Mouse (Mus musculus) kidney, adult 11 months (tissue): ENCODE data around the gene Zzef1.

Source experiments
- DNase-seq: peaks from one replicate; pipeline ENCODE4 v3.0.0; 2022

Zzef1 gene

DNA sequence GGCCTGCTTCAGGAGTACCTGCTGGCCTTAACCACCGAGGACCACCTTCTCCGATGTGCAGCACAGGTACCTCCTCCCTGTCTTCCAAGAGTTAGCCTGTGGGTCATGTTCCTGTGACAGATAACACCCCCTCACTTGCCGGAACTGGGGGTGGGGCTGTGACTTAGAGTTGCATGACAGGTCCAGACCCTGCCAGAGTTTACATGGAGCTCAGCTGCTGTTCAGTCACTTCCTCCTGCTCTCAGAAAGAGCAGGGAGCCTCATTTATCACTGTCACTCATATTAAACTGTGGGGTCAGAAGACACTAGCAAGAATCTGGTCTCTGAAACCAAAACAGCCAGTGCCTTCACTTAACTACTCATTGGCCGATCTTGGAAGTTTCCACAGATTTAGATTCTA lies 127.1 kb downstream of the Zzef1 start:
- no peak for DNase-seq

DNA sequence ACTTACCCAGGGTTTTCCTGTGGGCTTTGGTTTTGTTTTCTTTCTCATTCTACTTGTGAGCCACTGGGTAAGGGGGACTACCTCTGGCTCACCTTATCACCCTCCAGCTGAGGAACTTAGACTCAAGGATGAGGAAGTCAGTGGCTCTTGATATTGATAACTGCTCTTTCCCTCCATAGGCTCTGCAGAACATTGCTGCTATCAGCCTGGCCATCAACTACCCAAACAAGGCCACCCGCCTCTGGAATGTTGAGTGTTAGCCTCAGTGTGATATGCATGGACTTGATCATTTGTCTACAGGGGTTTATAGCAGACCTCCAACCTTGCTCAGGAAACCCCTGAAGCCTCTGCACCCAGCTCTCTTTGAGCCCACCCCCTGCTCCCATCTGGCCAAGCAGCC lies 128.4 kb downstream of the Zzef1 start:
- DNase-seq, result no peak

DNA sequence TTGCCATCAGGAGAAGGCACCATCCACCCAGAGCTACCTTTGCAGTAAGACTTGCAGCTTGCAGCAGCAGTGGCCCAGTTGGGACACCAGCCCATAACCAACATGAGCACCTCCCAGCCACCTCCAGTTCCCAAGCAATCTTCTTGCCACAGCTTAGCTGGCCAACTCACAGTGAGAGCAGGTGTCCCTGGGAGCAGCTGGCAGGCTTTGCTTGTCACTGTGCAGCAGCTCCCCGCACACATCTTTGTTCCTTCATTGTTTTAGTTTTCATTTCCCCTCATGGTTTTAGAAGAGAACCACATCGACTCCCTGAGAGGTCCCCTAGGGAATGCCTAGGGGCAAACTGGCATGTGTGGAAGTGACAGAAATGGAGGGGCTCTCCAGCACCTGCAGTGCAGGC lies 129.0 kb downstream of the Zzef1 start:
- no peak for DNase-seq

DNA sequence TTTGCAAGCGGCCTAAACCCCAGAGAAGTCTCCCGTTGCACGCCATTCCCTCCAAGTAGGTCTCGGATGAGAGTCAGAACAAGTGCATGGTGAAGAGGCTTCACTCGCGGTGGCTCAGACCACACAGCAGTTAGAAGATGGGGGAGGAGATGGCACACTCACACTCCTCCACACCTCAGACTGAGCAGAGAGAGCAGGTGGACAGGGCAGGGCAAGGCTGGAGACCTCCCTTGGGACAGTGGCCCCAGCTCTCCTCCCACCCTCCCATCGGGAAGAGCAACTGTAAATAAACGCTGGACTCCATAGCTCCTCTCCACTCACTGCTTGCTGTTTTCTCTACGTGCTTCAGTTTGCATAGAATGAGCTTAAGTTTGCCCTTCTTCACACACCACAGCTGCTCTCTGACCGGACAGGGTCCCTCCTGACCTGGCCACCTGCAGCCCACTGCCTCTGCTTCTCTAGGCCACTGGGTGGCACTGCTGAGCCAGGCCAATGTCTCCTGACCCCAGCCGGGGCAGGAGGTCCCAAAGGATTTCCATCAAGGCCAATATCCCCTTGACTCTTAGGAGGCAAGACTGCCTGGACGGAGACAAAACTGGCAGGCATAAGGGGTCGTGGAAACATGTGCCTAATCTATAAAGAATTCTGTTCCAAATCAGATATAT lies 130.3 kb downstream of the Zzef1 start:
- peak; percentile 32 for DNase-seq

DNA sequence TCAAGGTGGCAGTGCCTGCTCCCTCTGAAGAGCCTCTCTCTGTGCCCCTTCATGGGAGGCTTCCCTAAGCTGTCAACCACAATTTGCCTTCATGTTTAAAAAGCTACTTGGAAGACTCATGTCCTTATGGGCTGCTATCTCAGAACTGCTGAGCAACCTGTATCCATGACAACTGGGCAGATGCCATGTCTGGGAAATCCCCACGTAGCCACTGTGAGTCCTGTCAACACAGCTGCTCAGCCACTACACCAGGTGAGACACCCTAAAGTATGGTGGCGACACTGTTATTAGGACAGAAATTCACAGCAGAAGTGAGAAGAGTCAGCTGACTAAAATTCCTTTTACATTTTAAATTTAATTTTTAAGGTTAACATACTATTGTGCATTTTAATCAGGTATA lies 132.5 kb downstream of the Zzef1 start:
- no peak for DNase-seq

DNA sequence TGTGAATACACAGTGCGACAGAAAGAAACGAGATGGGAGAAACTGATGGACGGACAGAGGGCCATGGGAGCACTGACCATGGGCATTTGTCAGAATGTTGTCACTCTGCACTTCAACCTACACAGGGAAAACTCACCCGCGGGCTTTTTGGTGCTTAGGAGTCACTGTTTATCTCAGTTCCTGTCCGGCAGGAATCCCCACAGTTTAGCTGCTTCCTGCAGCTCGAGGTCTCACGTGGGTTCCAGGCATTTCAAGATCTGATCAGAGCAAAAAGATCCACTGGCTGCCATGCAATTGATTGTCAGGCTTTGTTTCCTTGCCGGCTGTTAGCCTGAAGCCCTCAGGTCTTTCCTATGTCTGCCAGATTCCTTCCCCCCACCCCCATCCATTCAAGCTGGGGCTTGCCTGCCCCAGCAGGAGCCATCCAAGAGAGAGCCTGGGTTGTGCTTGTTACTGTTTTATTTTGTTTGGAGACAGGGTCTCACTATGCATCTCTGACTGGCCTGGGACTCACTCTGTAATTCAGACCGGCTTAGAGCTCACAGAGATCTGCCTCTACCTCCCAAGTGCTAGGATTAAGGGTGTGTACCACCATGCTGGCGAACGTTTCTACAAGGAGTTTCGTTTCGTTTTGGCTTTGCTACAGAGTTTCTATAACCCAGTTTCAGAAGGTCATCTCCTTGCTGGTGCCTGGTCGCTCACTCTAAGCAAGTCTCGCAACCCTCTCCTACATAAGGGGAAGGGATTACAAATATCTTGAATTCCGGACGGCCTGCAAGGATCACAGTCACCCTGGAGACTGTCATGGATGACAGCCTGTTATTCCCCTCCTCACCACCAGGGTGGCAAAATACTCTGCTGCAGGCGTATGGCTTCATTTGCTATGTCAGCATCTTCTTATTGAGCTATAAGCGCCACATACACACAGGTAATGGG lies 144.4 kb downstream of the Zzef1 start:
- no peak for DNase-seq

DNA sequence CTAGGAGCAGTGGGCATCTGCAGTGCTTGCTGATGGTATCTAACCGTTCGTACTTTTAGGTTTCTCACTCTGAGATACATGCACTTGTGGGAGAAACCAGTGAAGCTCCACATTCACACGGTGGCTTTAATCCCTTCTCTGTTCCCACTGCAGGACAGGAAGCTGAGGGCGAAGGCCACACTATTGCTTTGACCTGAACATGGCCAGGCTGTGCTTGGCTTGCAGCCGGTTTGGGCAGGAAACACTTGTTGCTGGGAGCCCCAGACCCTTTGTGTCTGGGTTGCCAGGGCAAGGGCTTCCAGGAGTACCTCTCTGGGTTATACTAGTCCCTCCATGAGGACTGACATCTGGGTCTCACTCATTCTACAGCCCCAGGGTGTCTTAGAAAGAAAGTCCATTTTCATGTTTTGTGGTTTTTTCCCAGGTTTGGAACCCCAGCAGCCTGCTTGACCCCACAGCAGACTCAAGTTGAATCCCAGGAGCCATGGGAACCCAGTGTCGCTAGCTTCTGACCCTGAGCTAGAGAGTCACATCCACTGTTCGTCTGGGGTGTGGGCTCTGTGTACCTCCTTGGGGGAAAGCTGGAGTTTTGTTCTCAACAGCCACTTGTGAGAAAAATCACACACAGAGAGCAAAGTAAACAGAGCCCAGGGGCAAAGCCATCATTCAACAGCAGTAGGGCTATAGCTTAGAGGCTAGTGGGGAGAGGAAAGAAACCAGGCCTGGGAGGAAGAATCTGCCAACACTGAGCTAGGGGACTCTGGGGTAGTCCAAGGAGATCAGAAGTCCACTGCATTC lies 149.2 kb downstream of the Zzef1 start:
- DNase-seq, result no peak

DNA sequence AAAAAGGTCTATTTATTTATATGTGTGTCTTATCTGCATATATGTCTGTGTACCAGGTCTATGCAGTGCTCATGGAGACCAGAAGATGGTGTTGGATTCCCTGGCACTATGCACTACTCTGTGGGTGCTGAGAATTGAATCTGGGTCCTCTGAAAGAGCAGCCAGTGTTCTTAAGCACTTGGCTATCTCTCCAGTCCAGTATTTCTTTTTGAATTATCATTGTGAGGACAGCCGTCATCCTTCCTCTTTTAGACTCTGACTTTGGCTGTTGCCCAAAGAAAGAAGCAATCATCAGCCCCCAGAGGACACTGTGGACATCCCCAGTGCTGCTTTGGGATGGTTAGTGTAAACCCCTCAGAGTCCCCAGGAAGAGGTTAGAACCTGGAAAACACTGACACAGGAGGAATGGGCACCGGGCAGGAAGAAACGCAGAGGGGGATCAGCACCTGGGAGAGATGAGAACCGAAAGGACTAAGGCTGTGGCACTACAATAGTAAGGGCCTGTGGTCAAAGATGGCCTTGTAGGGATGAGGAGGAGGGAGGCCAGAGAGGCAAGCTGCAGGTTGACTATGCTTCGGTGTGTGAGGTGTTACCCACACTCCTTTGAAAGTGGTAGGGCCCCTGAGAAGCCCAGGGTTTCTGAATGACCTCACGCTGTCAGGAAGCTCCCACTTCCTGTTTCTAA lies 150.0 kb downstream of the Zzef1 start:
- DNase-seq, result no peak

DNA sequence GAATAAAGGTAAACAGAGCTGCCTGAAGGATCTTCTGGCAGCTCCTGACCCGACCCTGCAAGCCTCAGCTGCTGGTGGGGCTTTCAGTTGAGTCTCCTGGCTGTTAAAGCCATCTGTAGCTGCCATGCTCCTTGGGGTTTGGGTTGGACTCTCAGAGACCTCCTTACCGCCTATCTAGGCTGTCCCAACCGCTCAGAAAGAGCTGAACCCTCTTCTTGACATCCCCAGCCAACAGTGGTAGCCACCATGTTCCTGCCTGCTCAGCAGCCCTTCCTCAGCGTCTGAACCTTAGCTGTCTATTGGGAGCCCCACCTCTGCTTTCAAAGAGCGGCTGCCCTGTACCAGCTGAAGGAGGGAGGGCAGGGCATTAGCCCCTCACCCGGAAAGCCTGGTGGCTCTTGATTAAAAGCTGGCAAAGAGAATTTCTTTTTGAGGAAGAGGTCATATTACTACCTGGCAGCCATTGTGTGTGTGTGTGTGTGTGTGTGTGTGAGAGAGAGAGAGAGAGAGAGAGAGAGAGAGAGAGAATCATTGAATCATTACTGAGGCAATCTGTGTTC lies 150.6 kb downstream of the Zzef1 start:
- no peak for DNase-seq

DNA sequence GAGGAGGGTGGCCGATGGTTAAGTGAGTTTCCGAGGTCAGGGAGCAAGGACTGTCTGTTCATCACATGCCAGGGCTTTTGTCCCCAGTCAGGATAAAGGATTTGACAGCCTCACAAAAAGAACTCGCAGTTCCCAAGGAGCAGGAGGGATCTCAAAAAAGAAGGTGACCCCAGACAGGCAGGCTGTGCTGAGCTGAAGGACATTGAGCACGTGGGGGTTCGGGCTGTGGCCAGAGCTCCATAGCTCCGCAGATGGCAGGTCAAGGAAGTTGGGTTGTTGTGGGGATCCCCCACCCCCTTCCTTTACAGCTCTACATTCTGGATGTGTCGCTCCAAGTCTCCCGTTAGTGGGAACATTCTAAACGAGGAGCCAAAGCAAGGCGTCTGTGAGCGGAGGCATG lies 151.8 kb downstream of the Zzef1 start:
- no peak for DNase-seq

DNA sequence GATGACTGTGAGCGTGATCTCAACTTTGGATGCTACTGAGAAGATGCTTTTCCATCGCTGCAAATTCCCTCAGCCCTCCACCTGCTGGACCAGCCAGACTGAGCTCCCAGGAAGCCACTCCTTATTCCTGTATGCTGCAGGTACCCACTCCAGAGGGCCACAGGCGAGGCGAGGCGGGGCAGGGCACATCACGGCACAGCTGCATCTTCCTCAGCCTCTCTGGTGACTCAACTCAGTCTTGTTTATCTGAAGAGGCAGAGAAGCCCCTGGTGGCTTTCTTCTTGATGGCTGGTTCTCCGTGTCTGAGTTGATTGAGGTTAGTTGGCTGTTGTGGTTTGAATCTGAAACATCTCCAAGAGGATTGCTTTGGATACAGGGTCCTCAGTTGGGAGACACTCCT lies 152.2 kb downstream of the Zzef1 start:
- DNase-seq, result no peak

DNA sequence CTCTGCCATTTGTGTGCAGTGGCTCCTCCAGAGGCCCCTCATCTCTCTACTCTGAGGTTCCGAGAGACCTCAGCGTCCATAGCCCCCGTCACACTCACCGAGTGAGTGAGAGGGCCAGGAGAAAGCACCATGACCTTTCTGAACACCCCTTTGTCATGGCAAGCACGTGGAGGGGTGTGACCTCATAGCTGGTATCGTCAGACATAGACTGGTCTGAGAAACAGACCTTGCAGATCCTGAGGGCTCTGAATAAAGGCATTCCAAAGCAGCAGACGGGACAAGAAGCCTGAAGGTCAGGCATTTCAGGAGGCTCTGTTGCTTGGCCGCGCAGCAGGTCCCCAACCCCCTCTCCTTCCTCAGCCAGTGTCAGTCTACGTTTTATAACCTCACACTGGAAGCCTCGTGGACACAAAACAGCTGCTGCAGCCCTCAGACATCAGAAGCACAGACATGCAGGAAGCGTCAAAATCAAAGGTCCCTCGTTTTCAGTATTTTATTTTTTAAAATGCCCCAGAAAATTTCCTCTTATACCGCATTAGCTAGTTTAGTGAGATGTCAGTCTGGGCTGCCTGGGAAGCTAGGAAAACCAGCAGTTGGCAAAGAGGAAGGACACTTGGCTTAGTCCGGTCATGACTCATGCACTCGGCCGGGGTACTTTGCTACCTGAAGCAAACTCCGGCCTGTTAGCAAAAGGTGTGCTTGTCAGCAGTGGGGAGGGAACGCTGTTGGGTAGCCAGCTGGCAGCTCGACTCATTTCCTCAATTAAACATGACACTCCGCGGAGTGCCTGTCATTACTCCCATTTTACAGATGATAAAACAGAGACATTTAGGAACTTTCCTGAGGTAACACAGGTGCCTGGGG lies 155.3 kb downstream of the Zzef1 start:
- DNase-seq, result peak; percentile 36

DNA sequence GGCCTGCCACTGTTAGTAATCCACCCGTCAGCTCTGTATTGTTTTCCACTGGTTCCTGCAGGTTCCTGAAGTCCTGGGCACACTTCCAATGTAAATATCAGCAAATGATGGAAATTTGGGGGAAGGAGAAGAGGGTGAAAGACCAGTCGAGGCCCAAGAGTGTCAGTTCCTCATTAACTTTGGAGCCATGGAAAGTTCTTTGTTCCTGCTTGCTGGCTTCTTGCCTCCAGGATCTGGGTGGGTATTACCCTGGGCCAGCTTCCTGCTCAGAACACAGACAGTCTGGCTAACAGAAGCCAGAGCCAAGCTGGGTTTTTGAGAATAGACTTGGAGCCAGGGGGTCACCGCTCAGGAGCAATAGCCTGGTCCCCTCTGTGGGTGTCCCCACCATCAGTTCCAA lies 156.2 kb downstream of the Zzef1 start:
- peak; percentile 57 for DNase-seq

DNA sequence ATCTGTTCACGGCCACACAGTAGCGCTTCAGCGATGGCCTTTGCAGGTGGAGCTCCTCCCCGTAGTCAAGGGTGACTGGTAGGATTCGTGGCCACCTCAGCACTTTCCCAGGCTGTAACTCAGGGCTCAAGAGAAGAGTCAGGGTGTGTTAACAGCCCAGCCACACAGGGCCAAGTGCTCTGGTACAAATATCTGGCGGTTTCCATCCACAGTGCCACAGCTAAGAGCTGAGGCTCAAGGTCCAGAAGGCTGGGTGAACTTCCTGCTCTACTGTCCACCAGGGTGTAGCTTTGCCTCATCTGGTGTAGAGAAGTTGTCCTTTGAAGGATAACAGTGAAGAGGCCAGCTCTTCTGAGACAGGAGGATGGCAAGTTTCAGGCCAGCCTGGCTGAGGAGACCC lies 156.7 kb downstream of the Zzef1 start:
- DNase-seq, result no peak

DNA sequence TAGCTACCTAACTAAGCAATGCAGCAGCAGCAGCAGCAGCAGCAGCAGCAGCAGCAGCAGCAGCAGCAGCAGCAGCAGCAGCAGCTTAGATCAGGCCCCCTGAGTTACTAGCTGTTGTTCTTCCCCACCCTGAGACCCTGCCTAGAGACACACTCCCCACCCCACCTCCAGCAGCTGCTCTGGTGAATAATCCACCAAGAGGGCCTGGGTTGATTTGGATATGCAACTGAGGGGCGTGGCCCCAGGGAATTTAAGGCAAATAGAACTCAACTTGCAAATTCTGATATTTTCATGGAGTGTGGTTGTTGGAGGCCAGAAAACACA lies 157.1 kb downstream of the Zzef1 start:
- DNase-seq, result no peak

DNA sequence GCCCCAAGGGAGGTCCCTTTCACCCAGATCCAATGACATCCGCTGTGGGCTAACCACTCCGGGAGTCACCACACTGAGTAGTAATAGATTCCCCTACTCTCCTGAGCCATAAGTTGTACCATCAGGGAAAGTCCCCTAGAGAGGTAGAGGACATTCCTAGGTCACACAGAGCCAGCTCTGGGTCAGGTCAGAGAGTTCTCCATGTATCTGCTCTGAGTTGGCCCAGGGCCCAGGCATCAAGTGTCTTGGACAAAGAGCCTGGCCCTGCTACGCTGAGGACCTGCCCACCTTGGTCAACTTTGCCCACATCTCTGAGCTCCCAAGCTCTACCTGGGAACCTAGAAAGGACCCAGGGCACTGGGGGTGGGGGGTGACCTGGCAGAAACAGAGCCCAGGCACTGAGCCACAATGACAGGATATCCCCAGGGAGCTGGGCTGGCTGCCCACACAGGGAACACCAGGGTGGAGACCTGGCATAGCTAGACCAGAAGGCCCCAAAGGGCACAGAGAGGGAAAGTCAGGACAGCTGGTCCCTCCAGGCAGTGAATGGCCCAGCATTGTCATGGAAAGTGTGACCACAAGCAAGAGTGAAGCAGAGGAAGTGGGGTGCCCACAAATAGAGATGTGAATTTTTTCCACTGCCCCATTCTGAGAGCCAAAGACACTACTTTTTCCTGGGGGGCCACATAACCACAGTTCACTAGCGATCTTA lies 157.6 kb downstream of the Zzef1 start:
- peak; percentile 80 for DNase-seq

DNA sequence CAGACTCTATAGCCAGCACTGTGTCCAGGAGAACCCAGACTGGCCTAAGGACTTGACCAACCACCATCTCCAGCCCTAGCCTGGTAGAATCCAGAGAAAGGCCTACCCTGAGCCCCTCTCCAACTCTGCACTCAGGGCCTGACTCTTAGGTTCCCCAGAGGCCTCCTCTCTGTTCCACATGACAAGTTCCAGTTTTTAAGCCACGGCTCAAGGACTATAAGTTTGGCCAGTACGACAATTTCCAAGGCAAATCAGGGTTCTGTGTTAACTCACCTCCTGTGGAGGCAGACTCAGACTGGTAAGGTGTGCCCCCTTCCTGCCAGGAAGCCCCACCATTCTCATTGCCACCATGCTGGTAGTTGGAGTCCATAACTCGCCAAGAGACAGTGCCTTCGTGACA lies 158.2 kb downstream of the Zzef1 start:
- DNase-seq, result no peak

DNA sequence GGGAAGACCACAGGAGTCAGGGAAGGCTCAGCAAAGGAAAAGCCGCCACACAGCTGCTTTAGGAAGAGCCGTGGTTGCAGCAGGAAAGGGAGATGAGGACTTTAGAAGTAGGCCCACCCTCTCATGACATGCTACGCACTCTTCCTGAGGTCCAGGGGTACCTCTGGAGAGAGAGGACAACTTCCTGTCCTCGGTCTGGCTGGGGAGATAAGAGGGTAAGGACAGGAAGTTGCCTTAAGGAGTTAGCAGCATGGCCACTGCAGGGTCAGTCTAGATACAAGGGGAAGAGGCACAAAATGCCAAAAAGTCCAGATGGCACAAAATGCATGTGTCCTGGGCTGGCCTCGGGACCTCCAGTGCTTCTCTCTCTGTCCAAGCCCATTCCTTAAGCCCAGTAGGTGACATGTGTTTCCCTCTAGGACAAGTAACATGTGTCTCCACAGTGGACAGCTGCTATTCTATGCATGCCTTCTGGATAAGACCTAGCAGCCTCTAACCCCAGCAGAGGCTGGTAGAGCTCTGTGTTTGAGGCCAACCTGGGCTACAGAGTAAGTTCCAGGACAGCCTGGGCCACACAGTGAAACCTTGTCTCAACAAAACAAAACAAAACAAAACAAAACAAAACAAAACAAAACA lies 159.4 kb downstream of the Zzef1 start:
- peak; percentile 29 for DNase-seq

DNA sequence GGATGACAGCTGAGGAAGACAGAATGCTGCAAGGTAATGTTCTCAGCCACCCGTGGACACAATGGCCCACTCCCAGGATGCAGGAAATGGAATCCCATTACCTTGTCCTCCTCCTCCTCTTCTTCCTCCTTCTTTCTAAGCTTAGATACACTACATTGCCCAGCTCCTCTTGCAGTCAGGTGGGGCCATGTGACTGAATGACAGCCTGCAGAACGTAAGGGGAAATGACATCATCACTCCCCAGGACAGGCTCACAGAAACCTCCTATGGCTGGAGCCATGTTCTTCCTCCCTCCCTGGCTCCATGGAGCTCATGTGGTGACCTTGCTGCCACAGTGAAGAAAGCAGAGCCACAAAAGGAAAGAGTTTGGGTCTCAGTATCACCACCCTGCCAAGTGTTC lies 161.3 kb downstream of the Zzef1 start:
- no peak for DNase-seq

DNA sequence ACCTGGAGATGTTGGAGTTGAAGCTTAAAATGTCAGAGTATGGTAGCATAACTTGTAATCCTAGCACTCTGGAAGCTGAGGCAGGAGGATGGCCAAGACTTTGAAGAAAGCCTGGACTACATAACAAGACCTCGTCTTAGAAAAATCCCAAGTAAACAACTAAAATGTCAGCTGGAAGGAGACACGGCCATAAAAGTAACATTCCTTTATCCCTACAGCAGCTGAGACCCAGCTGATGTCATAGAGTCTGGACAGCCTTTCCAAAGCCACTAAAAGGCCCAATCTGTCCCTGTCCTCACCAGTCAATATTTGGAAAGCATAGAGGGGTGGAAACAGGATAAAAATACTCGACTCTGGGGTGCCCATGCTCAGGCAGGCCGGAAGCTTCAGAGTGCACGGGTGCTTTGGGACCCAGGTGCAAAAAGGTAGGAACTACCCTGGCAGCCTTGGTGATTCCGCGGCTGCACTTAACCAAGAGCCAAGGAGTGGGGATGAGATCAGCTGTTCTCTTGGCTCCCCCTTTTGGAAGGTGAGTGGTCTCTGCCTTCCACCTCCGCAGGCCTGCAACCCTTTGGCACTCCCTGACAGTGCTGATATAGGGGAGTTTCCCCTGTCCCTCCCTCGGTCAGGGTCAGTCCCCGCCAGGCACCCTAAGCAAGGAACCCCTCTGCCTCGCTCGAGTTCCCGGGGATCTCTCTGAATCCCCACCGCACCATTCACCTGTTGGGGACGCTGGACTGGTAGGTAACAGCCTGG lies 164.1 kb downstream of the Zzef1 start:
- no peak for DNase-seq
